Mouse (Mus musculus): ENCODE results near the gene Ciapin1. TPM values are rescaled to one million over a fixed set of nuclear protein-coding genes. Genes with fewer than 3 reads are reported as not detected.
A peak's percentile ranks its signal among the peaks of the same experiment; 100 is the strongest.

The Ciapin1 gene
- polyA plus RNA-seq, 1 experiment from 2014 or later, result 202 TPM

DNA sequence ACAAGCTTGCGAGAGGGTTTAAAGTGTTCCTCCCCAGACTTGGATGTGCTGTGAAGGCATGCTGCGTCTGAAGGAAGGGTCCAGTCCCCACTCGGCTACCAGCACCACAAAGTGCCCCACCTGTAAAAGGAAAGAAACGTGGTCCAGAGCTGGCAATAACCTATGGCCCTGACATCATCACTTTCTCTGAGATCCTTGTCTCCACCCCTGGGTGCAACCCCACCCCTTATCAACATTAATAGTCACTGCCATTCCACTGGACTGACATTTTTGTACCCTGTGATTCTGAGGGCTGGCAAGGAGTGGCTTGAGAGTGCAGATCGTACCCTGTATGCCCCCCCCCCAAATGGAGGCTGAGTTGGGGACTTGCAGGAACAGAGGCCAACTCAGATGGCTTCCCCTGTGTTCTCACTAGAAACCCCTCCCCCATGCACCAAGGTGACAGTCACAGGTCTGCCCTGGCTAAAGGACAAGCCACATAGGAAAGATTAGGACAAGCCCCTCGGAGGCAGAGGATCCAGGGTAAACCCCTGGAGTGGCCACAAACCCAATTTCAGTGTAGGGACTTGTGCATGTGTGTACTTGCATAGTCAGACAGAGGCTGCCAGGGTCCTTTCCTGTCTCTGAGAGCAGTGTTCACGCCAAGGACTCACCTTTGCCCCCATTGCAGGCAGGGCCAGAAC lies 56.9 kb downstream of the Ciapin1 start:
- 67% methylated on average over 7 of the region's 7 CpGs for WGBS

DNA sequence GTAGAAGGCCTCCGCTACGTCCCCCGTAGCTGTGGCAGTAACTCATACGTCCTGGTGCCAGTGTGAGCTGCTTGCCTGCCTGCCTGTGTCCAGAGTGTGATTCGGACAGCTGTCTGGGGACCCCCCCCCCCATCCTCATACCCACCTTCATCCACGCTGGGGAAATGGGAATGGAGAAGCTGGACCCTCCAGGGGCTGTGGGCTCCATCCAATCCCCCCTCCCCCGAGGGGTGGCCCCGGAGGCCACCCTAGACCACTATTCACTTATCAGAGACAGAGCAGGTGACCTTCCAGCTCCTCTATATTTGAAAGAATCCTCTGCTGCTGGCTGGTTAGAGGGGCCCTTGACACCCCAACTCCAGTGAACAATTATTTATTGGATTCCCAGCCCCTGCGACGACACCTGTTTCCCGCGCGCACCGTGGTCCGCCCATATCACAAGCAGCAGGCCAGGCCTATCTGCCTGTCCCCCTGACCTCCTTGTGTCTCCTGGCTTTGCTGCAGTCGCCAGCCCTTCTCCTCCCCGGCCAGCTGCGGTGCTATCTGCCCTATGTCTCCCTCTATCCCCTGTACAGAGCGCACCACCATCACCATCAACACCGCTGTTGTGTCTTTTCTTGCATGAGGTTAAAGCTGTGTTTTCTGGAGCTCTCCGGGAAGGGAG lies 57.5 kb downstream of the Ciapin1 start:
- Histone ChIP-seq H3K27me3 (no peaks in the 10 kb centered on the region), H3K4me2 (no peak overlapping the region), H3K4me3 (no peak overlapping the region), H3K9me3 (no peaks in the 10 kb centered on the region), H3K36me3 (peaks cover 11% of the 10 kb centered on the region; the same call in 1 of the 2 replicates), H3K4me1 (replicated peaks) (peaks cover 19% of the 10 kb centered on the region), H3K9ac (no peak overlapping the region), H3K27ac (no peak overlapping the region)
- ATAC-seq (ENCODE audit: low FRiP score), result no peak
- 77% methylated on average over 21 of the region's 21 CpGs for WGBS

More for the DNA sequence above, 56.9 kb downstream of the Ciapin1 start:
- peak overlapping the region; percentile 29; the same call in 1 of the 2 replicates for H3K9ac ChIP-seq
- H3K4me1 ChIP-seq (replicated peaks), result peaks cover 19% of the 10 kb centered on the region
- H3K4me2 ChIP-seq, result no peak overlapping the region
- H3K36me3 ChIP-seq, result peaks cover 11% of the 10 kb centered on the region; the same call in 1 of the 2 replicates
- no peak for ATAC-seq (ENCODE audit: low FRiP score)
- H3K4me3 ChIP-seq, result no peak overlapping the region
- H3K27me3 ChIP-seq, result no peaks in the 10 kb centered on the region
- H3K9me3 ChIP-seq, result no peaks in the 10 kb centered on the region
- H3K27ac ChIP-seq, result no peak overlapping the region

DNA sequence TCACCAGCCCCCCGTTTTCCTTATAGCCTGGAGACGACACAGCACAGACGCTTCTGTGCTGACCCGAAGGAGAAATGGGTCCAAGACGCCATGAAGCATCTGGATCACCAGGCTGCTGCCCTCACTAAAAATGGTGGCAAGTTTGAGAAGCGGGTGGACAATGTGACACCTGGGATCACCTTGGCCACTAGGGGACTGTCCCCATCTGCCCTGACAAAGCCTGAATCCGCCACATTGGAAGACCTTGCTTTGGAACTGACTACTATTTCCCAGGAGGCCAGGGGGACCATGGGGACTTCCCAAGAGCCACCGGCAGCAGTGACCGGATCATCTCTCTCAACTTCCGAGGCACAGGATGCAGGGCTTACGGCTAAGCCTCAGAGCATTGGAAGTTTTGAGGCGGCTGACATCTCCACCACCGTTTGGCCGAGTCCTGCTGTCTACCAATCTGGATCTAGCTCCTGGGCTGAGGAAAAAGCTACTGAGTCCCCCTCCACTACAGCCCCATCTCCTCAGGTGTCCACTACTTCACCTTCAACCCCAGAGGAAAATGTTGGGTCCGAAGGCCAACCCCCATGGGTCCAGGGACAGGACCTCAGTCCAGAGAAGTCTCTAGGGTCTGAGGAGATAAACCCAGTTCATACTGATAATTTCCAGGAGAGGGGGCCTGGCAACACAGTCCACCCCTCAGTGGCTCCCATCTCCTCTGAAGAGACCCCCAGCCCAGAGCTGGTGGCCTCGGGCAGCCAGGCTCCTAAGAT lies 58.4 kb downstream of the Ciapin1 start:
- ATAC-seq (ENCODE audit: low FRiP score), result no peak
- WGBS, result 96% methylated on average over 16 of the region's 16 CpGs

DNA sequence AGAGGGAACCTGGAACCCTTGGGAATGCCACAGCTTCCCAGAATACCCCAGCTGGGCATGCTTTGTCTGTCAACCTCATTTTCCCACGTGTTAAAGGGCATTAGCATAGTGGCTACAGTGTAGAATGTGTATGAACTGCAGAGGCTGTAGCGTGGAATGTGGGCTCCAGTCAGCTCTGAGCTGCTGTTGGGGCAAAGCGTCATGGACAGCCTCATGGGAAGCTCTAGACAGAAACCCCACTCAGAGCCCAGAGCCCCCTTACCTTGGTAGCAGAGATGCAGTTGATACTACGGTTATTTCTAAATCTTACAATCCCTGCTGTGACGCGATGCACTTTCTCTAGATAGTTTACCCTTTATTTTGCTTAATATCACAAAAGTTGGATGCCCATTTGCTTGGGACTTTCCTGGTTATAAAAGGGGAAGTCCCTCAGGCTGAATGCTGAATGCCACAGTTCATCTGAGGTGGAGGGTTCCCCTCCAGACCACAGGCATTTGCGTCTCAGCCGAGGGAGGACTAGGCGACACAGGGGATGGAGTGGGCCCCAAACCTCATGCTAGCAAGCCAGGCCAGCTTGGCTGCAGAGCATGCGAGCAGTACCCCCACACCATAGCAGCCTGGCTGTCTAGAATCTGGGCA lies 59.1 kb downstream of the Ciapin1 start:
- no peak overlapping the region for H3K9ac ChIP-seq

More for the DNA sequence above, 58.4 kb downstream of the Ciapin1 start:
- Histone ChIP-seq H3K27ac (no peak overlapping the region), H3K4me2 (no peak overlapping the region), H3K4me1 (replicated peaks) (peaks cover 19% of the 10 kb centered on the region), H3K4me3 (no peak overlapping the region), H3K27me3 (no peaks in the 10 kb centered on the region), H3K36me3 (peaks cover 11% of the 10 kb centered on the region; the same call in 1 of the 2 replicates), H3K9me3 (no peaks in the 10 kb centered on the region), H3K9ac (no peak overlapping the region)

DNA sequence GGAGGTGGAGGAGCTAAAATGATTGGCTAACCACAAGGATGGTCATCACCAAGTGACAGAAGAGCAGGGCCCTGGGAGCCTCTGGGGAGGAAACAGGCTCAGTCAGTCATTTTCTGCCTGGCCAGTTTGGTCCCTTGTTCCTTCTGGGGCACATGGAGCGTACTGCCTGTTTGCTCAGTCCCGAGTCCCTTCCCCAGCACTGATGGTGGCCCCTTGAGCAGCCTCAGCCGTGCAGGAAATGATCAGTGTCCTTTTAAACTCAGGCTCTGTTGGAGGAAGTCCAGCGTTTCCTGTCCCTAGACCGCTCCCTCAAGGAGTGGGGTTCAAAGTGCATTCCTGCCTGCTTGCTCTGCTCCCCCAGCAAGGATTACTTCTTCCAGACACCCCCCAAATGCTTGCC lies 59.7 kb downstream of the Ciapin1 start:
- H3K27me3 ChIP-seq, result no peaks in the 10 kb centered on the region
- no peak overlapping the region for H3K9ac ChIP-seq
- no peak overlapping the region for H3K4me3 ChIP-seq
- ATAC-seq (ENCODE audit: low FRiP score), result no peak
- H3K4me1 ChIP-seq (replicated peaks), result peaks cover 26% of the 10 kb centered on the region
- 57% methylated on average over 5 of the region's 5 CpGs for WGBS
- peak overlapping the region; percentile 45; the same call in 1 of the 2 replicates for H3K27ac ChIP-seq
- H3K36me3 ChIP-seq, result peaks cover 11% of the 10 kb centered on the region; the same call in 1 of the 2 replicates
- H3K9me3 ChIP-seq, result no peaks in the 10 kb centered on the region
- H3K4me2 ChIP-seq, result no peak overlapping the region

More for the DNA sequence above, 59.1 kb downstream of the Ciapin1 start:
- Histone ChIP-seq H3K4me1 (replicated peaks) (peaks cover 21% of the 10 kb centered on the region), H3K36me3 (peaks cover 11% of the 10 kb centered on the region; the same call in 1 of the 2 replicates), H3K27ac (peak overlapping the region; percentile 45; the same call in 1 of the 2 replicates), H3K4me2 (no peak overlapping the region), H3K27me3 (no peaks in the 10 kb centered on the region), H3K4me3 (no peak overlapping the region), H3K9me3 (no peaks in the 10 kb centered on the region)
- ATAC-seq (ENCODE audit: low FRiP score), result no peak
- 70% methylated on average over 10 of the region's 10 CpGs for WGBS

DNA sequence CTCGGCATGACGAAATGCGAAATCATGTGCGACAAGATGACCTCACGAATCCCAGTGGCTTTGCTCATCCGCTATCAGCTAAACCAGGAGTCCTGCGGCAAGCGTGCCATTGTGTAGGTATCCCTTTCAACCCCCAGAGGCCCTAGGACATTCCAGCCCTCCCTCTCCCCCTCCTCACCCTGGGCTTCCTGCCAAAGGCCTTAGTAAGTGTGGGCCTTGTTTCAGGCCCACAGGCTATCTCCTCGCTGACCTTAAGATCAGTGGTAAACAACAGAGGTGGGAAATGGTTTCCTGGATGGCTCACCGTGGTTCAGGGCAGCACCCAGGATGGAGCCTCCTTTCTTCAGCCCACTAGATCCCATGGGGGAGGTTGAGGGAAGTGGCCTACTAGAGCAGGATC lies 60.1 kb downstream of the Ciapin1 start:
- Histone ChIP-seq H3K9me3 (no peaks in the 10 kb centered on the region), H3K9ac (no peak overlapping the region), H3K4me2 (no peak overlapping the region), H3K4me1 (replicated peaks) (peaks cover 31% of the 10 kb centered on the region), H3K27ac (peak overlapping the region; percentile 36; the same call in 1 of the 2 replicates), H3K36me3 (peaks cover 11% of the 10 kb centered on the region; the same call in 1 of the 2 replicates), H3K27me3 (no peaks in the 10 kb centered on the region; the same call in 1 of the 2 replicates), H3K4me3 (no peak overlapping the region)
- no peak for ATAC-seq (ENCODE audit: low FRiP score)
- WGBS, result 68% methylated on average over 10 of the region's 10 CpGs

DNA sequence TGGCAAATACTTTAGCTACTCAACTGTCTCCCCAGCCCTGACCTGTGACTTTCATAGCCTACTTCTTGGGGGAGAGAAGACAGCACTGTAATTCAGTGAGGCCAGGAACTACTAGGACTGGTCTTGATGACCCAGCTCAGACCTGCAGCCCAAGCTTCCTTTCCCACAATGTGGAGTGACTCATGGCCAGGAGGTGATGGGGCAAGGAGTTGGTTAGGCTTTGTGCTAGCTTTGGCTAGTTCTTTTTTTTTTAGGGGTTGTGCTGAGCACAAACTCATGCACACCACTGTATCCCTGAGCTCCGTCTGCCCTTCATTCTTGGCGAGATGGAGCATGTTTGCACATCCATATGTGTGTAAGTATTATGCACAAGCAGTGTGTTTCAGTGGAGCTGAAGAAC lies 61.8 kb downstream of the Ciapin1 start:
- Histone ChIP-seq H3K36me3 (peaks cover 11% of the 10 kb centered on the region; the same call in 1 of the 2 replicates), H3K4me1 (replicated peaks) (peaks cover 42% of the 10 kb centered on the region), H3K9ac (no peak overlapping the region), H3K4me2 (no peak overlapping the region), H3K27me3 (no peaks in the 10 kb centered on the region; the same call in 1 of the 2 replicates), H3K27ac (no peak overlapping the region), H3K9me3 (no peaks in the 10 kb centered on the region), H3K4me3 (no peak overlapping the region)
- 94% methylated on average over 2 of the region's 2 CpGs for WGBS
- no peak for ATAC-seq (ENCODE audit: low FRiP score)

DNA sequence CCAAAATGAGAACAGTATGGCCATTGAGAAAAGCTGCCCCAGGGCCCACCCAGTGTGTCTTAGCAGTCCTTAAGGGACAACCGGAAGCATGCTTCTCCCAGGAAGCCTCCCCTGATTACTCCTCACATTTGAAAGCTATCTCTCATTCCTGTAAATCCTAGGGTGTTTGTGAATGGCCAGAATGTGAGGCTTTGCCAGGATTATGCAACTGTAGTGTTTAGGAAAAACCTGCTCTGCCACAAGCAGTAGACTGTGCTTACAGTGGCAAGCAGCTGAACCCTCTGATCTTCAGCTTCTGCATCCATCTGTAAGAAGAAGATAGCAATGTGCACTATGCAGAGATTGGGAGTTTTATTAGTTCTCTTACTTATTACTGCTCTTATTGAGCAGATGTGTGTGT lies 63.6 kb downstream of the Ciapin1 start:
- no peak for ATAC-seq (ENCODE audit: low FRiP score)
- H3K4me2 ChIP-seq, result no peak overlapping the region
- WGBS, result 100% methylated on average over 1 of the region's 1 CpGs

DNA sequence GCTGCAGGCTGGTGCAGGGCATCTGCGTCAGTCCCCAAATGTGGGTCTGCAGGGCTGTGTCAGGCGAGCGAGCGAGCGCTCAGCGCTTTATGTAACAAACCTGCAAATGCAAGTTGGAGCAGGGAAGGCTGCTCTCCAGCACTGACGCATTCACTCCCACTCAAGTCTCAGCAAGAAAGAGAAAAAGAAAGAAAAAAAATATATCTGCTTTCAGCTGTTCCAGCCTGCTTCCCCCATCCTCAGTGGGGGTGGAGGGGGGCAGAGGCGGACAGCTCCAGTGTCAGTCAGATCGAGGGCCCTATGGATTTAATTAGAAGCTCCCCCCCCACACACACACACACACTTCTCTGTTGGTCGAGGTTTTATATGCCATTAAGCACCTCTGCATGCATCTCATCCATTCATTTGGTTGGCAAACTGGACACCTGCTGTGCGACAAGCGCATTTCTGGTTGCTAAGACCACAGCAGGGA lies 64.4 kb downstream of the Ciapin1 start:
- peaks cover 46% of the 10 kb centered on the region for H3K4me1 ChIP-seq (replicated peaks)
- WGBS, result 17% methylated on average over 12 of the region's 12 CpGs
- H3K36me3 ChIP-seq, result no peaks in the 10 kb centered on the region
- ATAC-seq (ENCODE audit: low FRiP score), result no peak
- peak overlapping the region; percentile 36; the same call in 1 of the 2 replicates for H3K9ac ChIP-seq
- 0 out of 2 replicates have a peak overlapping the region, but pooled peaks have one; percentile 7 for H3K4me3 ChIP-seq
- peaks cover 22% of the 10 kb centered on the region for H3K27me3 ChIP-seq
- H3K9me3 ChIP-seq, result no peaks in the 10 kb centered on the region
- peak overlapping the region; percentile 64 for H3K4me2 ChIP-seq
- no peak overlapping the region; the same call in 1 of the 2 replicates for H3K27ac ChIP-seq

More for the DNA sequence above, 63.6 kb downstream of the Ciapin1 start:
- Histone ChIP-seq H3K4me3 (no peak overlapping the region), H3K9ac (no peak overlapping the region), H3K27ac (no peak overlapping the region), H3K9me3 (no peaks in the 10 kb centered on the region), H3K4me1 (replicated peaks) (peaks cover 49% of the 10 kb centered on the region), H3K36me3 (0 out of 2 replicates have a peak, but pooled peaks cover 3% of the 10 kb centered on the region), H3K27me3 (peaks cover 15% of the 10 kb centered on the region)

DNA sequence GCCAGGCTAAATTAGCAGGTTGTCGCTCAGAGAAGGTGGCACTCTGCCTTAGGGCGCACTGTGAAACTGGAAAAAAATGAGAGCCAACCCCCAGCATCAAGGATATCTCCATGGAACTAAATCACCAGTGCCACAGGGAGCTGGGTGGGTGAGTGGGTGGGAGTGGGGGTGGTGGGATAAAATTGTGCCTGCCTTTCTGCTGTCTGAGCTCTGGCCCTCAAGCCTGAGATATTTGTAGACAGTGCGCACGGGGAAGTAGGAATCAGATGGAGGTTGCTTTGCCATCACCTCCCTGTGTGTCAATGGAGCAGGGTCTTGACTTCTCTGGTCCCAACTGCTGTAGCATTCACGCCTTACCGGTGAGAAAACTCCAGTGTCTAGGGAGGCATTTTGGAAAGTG lies 65.1 kb downstream of the Ciapin1 start:
- peaks cover 39% of the 10 kb centered on the region for H3K4me1 ChIP-seq (replicated peaks)
- WGBS, result 43% methylated on average over 6 of the region's 6 CpGs
- H3K27me3 ChIP-seq, result peaks cover 25% of the 10 kb centered on the region
- H3K4me2 ChIP-seq, result peak overlapping the region; percentile 64
- H3K9me3 ChIP-seq, result no peaks in the 10 kb centered on the region
- no peak overlapping the region for H3K27ac ChIP-seq
- peak overlapping the region; percentile 49 for H3K4me3 ChIP-seq
- H3K9ac ChIP-seq, result no peak overlapping the region
- H3K36me3 ChIP-seq, result no peaks in the 10 kb centered on the region
- ATAC-seq (ENCODE audit: low FRiP score), result no peak

DNA sequence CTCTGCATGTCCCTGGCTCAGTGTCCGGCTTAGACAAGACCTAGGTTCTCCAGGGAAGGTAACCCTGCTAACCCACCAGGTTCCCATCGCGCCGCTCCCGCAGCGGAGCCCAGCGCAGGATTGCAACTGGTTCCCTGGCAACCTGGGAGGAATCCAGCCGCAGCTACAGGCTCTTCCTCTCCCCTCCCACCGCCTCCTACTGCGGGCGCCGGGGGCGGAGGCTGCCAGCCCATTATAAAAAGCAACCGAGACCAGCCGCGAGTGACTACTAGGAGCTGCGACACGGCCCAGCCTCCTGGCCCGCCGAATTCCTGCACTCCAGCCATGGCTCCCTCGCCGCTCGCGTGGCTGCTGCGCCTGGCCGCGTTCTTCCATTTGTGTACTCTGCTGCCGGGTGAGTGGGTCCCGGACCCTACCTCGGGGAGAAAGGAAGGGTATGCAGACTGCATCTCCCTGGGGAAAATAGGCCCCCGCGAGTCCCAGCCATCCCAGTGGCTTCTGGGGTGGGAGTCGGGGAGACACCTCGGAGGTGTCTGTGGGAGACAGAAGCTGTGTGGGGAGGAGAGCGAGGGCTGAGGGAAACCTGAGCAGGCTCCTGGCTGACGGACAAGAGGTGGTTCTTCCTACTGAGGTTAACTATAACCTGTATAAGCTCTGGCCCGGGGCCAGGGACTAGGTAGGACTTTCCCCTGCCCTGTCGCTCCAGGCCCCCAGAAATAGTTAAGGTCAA lies 66.1 kb downstream of the Ciapin1 start, which contains the start of gene Cx3cl1:
Gene Cx3cl1, plus strand, starts transcription at position 69 of the 730 bp plus-strand sequence.
- peaks cover 25% of the 10 kb centered on the region for H3K27me3 ChIP-seq
- WGBS, result under 1% methylated on average over 38 of the region's 38 CpGs
- peak within 1 kb of the TSS; percentile 49 for H3K4me3 ChIP-seq
- ATAC-seq (ENCODE audit: low FRiP score), result peak; percentile 82
- peak within 1 kb of the TSS; percentile 74 for H3K9ac ChIP-seq
- H3K27ac ChIP-seq, result peak within 1 kb of the TSS; percentile 55
- H3K36me3 ChIP-seq, result no peaks in the 10 kb centered on the region
- peaks cover 36% of the 10 kb centered on the region for H3K4me1 ChIP-seq (replicated peaks)
- no peaks in the 10 kb centered on the region for H3K9me3 ChIP-seq
- peak within 1 kb of the TSS; percentile 64 for H3K4me2 ChIP-seq

All from hindbrain, embryonic 13.5 days (tissue).